Mouse (Mus musculus): ENCODE data around the gene Pdcd11. TPM values are rescaled to one million over a fixed set of nuclear protein-coding genes. Genes with fewer than 3 reads are reported as not detected.

Pdcd11 gene
- total RNA-seq, 2 experiments from 2014 or later: 15.4 to 15.5 TPM

DNA sequence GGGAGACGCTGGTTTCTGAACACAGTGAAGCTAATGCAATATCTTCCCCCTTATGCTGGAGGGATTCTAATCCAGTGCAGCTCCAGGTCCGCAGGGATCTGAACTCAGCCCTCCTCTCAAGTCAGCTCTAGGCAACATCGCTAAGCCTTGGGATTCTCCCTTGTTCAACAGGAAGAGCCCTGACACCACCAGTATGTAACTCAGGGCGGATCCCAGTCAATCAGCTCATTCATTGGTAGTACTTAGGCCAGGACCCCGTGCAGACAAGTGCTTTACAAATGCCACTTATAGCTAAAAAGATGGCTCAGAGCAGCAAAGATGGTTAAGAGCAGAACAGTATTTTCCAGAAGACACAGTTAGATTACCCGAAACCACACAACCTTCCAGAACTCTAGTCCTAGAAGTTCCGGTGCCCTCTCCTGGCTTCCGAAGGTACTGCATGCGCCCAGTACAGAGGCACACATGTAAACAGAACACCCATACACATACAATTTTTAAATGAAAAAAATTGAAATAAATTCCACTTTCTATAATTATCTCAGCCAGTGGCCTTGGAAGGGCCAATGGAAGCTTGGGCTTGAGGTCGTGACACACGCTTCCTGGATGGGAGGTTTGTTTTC, 78.3 kb downstream of the Pdcd11 start:
- peak; percentile 90 for DNase-seq

DNA sequence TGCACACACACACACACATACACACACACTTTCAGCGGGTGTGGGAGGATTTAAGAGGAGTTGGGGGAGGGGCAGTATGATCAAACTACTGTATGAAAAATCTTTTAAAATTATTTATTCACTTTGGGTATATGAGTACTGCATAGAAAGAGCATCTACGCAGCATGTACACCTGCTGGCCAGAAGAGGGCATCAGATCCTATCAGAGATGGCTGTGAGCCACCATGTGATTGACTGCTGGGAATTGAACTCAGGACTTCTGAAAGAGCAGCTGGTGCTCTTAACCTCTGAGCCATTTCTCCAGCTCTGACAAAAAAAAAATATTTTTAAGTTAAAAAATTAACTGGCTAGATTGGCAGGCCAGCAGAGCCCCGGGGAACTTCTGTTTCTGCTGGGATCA, 83.9 kb downstream of the Pdcd11 start:
- DNase-seq: peak; percentile 24

DNA sequence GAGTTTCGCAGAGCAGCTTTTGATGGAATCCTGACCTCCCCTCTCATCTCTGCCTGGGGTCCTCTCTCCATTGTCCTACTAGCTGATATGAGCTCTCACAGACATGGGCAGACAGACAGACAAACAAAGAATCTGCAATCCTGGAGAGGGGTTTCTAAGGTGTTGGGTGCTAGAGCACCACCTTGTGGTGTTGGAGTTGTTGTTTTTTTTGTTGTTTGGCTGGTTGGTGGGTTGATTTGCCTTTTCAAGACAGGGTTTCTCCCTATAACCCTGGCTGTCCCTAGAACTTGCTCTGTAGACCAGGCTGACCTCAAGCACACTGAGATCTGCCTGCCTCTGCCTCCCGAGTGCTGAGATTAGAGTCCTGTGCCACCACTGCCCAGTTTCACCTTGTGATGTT, 84.9 kb downstream of the Pdcd11 start:
- DNase-seq: no peak

DNA sequence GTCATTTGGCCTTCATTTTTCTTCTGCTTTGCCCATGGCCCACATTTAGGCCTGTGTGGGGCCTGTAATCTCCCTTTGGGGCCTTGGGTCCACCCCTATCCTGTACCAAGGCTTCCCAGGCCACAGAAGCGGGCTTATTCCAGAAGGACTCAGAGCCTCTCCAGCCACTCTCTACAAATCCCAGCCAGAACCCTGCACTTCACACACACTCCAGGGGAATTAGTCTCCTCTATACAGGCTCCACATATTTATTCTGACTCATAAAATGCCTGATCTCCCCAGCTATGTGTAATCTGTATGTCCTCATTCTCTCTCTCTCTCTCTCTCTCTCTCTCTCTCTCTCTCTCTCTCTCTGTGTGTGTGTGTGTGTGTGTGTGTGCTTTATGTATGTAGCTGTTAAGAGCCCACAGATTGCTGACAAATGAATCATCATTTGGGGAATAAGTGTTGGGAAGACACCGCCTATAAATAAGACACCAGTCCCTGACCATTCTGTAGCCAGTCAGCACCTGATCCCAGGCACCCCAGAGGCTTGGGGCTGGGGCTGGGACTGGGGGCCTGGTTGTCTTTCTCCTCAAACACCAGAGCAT, 86.4 kb downstream of the Pdcd11 start:
- DNase-seq: no peak

DNA sequence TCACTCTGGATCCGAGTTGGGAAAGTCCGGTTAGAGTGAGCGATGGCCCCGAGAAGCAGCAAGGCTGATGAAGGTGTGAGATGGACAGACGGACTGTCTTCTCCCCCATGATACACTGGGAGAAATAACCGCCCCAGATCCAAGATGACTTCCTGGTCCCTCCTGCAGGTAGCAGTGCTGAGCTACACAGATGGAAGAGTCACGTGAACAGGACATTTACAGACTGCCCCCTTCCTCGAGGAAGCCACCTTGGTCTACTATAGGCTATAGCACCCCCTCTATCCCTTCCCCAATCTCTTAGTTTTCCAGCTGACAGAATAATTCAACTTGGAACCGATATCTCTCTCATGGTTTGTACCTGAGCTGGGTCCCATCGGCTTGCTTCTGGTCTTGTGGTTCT, 87.4 kb downstream of the Pdcd11 start:
- DNase-seq: peak; percentile 27

DNA sequence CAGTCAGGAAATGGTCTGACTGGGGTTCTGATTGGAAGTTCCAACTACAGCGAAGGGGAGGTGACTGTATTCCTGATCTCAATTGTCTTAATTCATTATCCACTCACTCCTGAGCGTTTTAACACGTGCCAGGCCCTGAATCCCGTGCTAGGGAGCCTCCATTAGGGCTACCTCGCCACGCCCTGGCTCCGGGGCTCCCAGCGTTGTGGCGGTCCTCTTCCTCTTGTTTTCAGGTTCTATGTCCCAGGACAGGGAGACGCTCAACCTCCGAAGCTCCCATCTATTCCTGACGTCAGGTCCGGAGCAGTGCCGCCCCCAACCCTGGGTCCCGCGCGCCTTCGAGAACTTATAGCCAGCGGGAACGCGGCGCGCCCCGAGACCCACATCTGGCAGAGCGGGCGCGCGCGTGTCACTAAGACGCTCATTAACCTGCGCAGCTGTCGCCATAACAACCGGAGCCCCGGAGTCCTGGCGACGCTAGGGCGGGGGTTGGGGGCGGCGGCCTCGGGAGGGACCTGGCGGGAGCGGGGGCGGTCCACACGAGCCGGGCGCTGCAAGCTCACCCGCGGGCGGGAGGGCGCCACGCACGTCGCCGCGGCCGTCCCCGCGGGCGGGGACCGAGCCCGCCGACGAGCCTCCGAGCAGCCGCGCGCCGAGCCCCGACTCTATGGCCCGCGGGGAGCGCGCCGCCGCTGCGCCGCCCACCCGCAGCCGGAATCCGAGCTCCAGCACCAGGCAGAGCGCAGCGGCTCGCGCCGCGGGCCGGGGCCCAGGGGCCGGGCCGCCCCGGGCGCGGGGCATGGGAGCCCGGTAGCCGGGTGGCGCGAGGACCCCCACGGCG, 88.1 kb downstream of the Pdcd11 start, which contains the start of gene Neurl1a:
Neurl1a (plus strand) TSS at position 390 of the 841 bp plus-strand sequence.
- DNase-seq: peak; percentile 31

DNA sequence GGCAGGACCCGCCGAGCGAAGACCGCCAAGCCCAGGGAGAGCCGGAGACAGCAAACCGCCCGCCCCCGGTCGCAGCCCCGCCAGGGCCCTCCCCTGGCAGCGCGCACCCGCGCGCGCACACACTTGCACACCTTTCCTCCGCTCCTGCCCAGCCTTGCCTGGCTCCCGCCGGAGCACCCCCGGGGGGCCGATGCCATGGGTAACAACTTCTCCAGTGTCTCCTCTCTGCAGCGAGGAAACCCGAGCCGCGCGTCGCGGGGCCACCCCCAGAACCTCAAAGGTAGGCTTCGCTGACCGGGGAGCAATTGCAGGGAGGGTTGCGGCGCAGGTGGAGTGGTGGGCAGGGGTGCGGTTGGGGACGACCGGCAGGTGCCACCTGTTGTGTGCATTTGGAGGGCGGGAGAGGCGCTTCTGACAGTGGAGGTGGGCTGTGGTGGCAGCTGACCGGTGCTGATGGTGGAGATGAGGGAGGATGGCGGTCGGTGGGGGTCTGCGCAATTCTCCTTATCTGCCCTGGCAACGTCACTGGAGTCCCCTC, 88.8 kb downstream of the Pdcd11 start:
- DNase-seq: peak; percentile 19

DNA sequence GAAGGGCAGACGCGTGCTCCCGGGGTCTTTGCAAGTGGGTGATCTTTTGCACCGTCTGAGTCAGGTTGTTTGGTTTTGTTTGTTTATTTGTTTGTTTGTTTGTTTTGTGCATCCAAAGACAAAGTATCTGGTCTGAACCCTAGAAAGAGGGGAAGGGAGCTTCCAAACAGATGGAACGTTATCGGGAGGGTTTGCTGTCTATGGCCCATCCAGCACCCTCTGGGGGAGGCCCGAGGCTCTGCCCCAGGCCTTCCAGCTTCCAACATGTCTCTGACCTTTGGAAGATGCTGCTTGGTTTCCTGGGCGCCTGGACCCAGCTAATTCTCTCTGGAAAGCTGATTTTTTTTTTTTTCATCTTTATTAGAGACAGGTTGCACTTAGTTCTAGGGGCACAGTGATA, 89.4 kb downstream of the Pdcd11 start:
- no peak for DNase-seq

Other genes starting within 250 kb of the Pdcd11 start
- gene Ina, start 76.1 kb upstream of the Pdcd11 start, total RNA-seq (2021): under 1 TPM in 1 of 2 experiments, not detected in 1; 0.16 TPM
- gene Nt5c2, start 75.6 kb upstream of the Pdcd11 start, total RNA-seq (2021): 100 to 1,000 TPM; 147 to 157 TPM
- gene Pcgf6, start 39.9 kb upstream of the Pdcd11 start, total RNA-seq (2021): 1 to 10 TPM; 3.9 to 4.2 TPM
- 1 to 10 TPM; 5.1 to 5.2 TPM for gene Taf5, start 23.0 kb upstream of the Pdcd11 start, total RNA-seq (2021)
- 1,000 to 10,000 TPM; 1,795 to 1,908 TPM for gene Usmg5, start 121 bp upstream of the Pdcd11 start, total RNA-seq (2021)
- gene Calhm2, start 47.5 kb downstream of the Pdcd11 start, total RNA-seq (2021): 1 to 10 TPM; 3.4 to 3.5 TPM
- gene Calhm1, start 53.5 kb downstream of the Pdcd11 start, total RNA-seq (2021): not detected
- not detected for gene Calhm3, start 67.0 kb downstream of the Pdcd11 start, total RNA-seq (2021)
- 1 to 10 TPM in 1 of 2 experiments, under 1 TPM in 1; 0.74 to 1.2 TPM for gene Neurl1a, start 88.1 kb downstream of the Pdcd11 start, total RNA-seq (2021)